Mouse (Mus musculus) kidney, postnatal 36 days (tissue): ENCODE measurements around the gene Mrpl4.

Experiments used
- DNase-seq, 2 experiments: peaks; one replicate each; pipeline ENCODE4 v3.0.0; 2021 to 2022; ENCODE audit warnings: mixed read lengths in 2 of 2

Mrpl4 gene

GRCm38 (mm10) chr9:21002627-21003551 lies at the start of gene Mrpl4:
TSS of gene Mrpl4 (plus strand) at chr9:21002738.
- peak; percentile 86 to 94 for DNase-seq

- no peak for DNase-seq
Measured at GRCm38 (mm10) chr9:20956989-20957388, 45.5 kb upstream of the Mrpl4 start.

GRCm38 (mm10) chr9:20959430-20959938 lies 43.1 kb upstream of the Mrpl4 start, which contains the start of gene Dnmt1:
TSS of gene Dnmt1 (minus strand) at chr9:20959888.
- DNase-seq, result no peak

- no peak for DNase-seq
Measured at GRCm38 (mm10) chr9:20961557-20961956, 41.0 kb upstream of the Mrpl4 start.

GRCm38 (mm10) chr9:20965606-20966005 lies 36.9 kb upstream of the Mrpl4 start:
- DNase-seq, result no peak

GRCm38 (mm10) chr9:20966008-20966407 lies 36.5 kb upstream of the Mrpl4 start:
- no peak for DNase-seq

- DNase-seq, result no peak
Measured at GRCm38 (mm10) chr9:20966747-20967146, 35.8 kb upstream of the Mrpl4 start.

- no peak for DNase-seq
Measured at GRCm38 (mm10) chr9:20971751-20972140, 30.8 kb upstream of the Mrpl4 start.

- peak; percentile 51 to 65 for DNase-seq
Measured at GRCm38 (mm10) chr9:20972141-20972992, 30.2 kb upstream of the Mrpl4 start.

- DNase-seq, result peak in 1 of 2 experiments; percentile 39
Measured at GRCm38 (mm10) chr9:20973001-20973681, 29.4 kb upstream of the Mrpl4 start.

- peak in 1 of 2 experiments; percentile 32 for DNase-seq
Measured at GRCm38 (mm10) chr9:20973682-20974075, 28.9 kb upstream of the Mrpl4 start.

- peak in 1 of 2 experiments; percentile 49 for DNase-seq
Measured at GRCm38 (mm10) chr9:20975431-20976215, 26.9 kb upstream of the Mrpl4 start.

- peak; percentile 74 to 87 for DNase-seq
Measured at GRCm38 (mm10) chr9:20976216-20976960, 26.1 kb upstream of the Mrpl4 start, which contains the start of gene S1pr2. TSS of gene S1pr2 (minus strand) at chr9:20976781.

GRCm38 (mm10) chr9:20976961-20977689 lies 25.4 kb upstream of the Mrpl4 start:
- DNase-seq, result no peak

GRCm38 (mm10) chr9:20978409-20979095 lies 24.0 kb upstream of the Mrpl4 start:
- DNase-seq, result no peak

GRCm38 (mm10) chr9:20979181-20979580 lies 23.4 kb upstream of the Mrpl4 start:
- DNase-seq, result no peak

- DNase-seq, result no peak
Measured at GRCm38 (mm10) chr9:20979769-20980168, 22.8 kb upstream of the Mrpl4 start.

GRCm38 (mm10) chr9:20982171-20982570 lies 20.4 kb upstream of the Mrpl4 start:
- no peak for DNase-seq

- DNase-seq, result no peak
Measured at GRCm38 (mm10) chr9:20983169-20983568, 19.4 kb upstream of the Mrpl4 start.
